Mouse (Mus musculus): ENCODE data around the gene 4933428M09Rik. TPM values are rescaled to one million over a fixed set of nuclear protein-coding genes. Genes with fewer than 3 reads are reported as not detected.

4933428M09Rik gene
- polyA plus RNA-seq, 1 experiment = not detected

- DNase-seq = peak; percentile 23
These were observed 40.0 kb downstream of the 4933428M09Rik start for GRCm38 (mm10) chrX:139219017-139219416.

DNA sequence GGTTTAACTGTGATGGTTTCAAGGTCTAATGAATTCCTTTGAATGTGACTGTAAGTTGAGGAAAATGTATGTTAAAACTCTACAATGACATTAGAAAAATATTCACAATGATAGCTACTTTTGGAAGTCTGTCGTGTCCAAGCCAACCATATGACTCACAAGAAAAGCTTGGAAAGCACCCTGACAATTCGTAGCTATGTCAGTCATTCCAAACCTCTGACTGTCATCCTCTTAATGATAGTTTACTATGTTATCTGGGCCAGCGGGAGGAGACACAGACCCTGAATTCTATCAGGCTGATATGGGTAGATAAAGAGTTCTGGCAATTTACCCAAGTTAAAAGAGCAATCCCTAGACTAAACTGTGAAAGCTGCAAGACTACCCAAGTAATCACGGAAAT lies 41.8 kb downstream of the 4933428M09Rik start:
- H3K4me3 ChIP-seq (replicated peaks; ENCODE audit: extremely low read depth, low read depth, low read length) = no peak overlapping the region
- no peak for DNase-seq
- no peaks in the 10 kb centered on the region for H3K4me1 ChIP-seq (ENCODE audit: control insufficient read depth, insufficient read depth, low read length)
- 58% methylated on average over 4 of the region's 4 CpGs for WGBS
- no peak for TF ChIP-seq POLR2A (IDR thresholded peaks at IDR 0.05; ENCODE audit: borderline replicate concordance, extremely low read depth, low read depth, low read length)
- TF ChIP-seq CTCF (IDR thresholded peaks at IDR 0.05; ENCODE audit: insufficient read depth, low read length) = no peak

More at GRCm38 (mm10) chrX:139219017-139219416, 40.0 kb downstream of the 4933428M09Rik start:
- TF ChIP-seq POLR2A (IDR thresholded peaks at IDR 0.05; ENCODE audit: borderline replicate concordance, extremely low read depth, low read depth, low read length) = no peak
- peak; percentile 23; the same call in 1 of the 2 replicates for TF ChIP-seq CTCF (IDR thresholded peaks at IDR 0.05; ENCODE audit: insufficient read depth, low read length)
- H3K4me1 ChIP-seq (ENCODE audit: control insufficient read depth, insufficient read depth, low read length) = no peaks in the 10 kb centered on the region
- no peak overlapping the region for H3K4me3 ChIP-seq (replicated peaks; ENCODE audit: extremely low read depth, low read depth, low read length)
- WGBS = 24% methylated on average over 2 of the region's 2 CpGs

GRCm38 (mm10) chrX:139221893-139222292 lies 42.9 kb downstream of the 4933428M09Rik start:
- 68% methylated on average over 3 of the region's 3 CpGs for WGBS

More at GRCm38 (mm10) chrX:139221893-139222292, 42.9 kb downstream of the 4933428M09Rik start:
- no peak for TF ChIP-seq POLR2A (IDR thresholded peaks at IDR 0.05; ENCODE audit: borderline replicate concordance, extremely low read depth, low read depth, low read length)
- no peak overlapping the region for H3K4me3 ChIP-seq (replicated peaks; ENCODE audit: extremely low read depth, low read depth, low read length)
- DNase-seq = no peak
- no peaks in the 10 kb centered on the region for H3K4me1 ChIP-seq (ENCODE audit: control insufficient read depth, insufficient read depth, low read length)

Other genes starting within 250 kb of the 4933428M09Rik start
- 0.15 TPM in 2 replicates for gene Serpina7, start 94.0 kb upstream of the 4933428M09Rik start, polyA plus RNA-seq (2012; rRNA removed)
- not detected in 2 replicates for gene 4930513O06Rik, start 93.0 kb upstream of the 4933428M09Rik start, polyA plus RNA-seq (2012; rRNA removed)
- gene Mum1l1, start 30.8 kb downstream of the 4933428M09Rik start, polyA plus RNA-seq (2012; rRNA removed) = 0.54 and 1.2 TPM in 2 replicates
- not detected in 2 replicates for gene Trap1a, start 154.5 kb downstream of the 4933428M09Rik start, polyA plus RNA-seq (2012; rRNA removed)

Measured in lung, adult 2 months (tissue).